Mouse (Mus musculus) heart, postnatal 0 days (tissue): ENCODE measurements at regions not wholly inside any gene's neighbourhood (a gene's known extent, or its start where the extent isn't known, plus 50 kb on each side); places are given as distances from the start of the nearest gene placed in this dataset.

ENCODE experiments used
- CTCF ChIP-seq: IDR thresholded peaks from 2 replicates; pipeline ENCODE4 v1.5.1; 2016; ENCODE audit warnings: antibody characterized with exemption, control low read depth, low read depth
- EP300 ChIP-seq: IDR thresholded peaks from 2 replicates; pipeline ENCODE4 v1.6.1; 2016; ENCODE audit warnings: antibody characterized with exemption, low read depth

- TF ChIP-seq CTCF (no peak), EP300 (no peak)
Observed at GRCm38 (mm10) chr14:105988738-105989137, 92.1 kb upstream of the Spry2 start.
